Mouse (Mus musculus): Measurements from ENCODE around the gene Cbx4. TPM values are rescaled to one million over a fixed set of nuclear protein-coding genes. Genes with fewer than 3 reads are reported as not detected.

Cbx4 gene
- polyA plus RNA-seq, 1 experiment from 2014 or later, result 5.1 TPM

- Histone ChIP-seq H3K27me3 (replicated peaks; ENCODE audit: control insufficient read depth, insufficient read depth, low read length) (peaks cover 100% of the 10 kb centered on the region), H3K4me3 (ENCODE audit: low read depth, low read length) (peak overlapping the region; percentile 55), H3K4me2 (peak overlapping the region; percentile 82), H3K27ac (ENCODE audit: low read depth, low read length) (no peak overlapping the region), H3K36me3 (ENCODE audit: control insufficient read depth, insufficient read depth, low read length) (no peaks in the 10 kb centered on the region), H3K9ac (ENCODE audit: low read depth, low read length) (peak overlapping the region; percentile 74), H3K9me3 (ENCODE audit: control insufficient read depth, low read length) (no peaks in the 10 kb centered on the region), H3K4me1 (replicated peaks; ENCODE audit: control insufficient read depth, insufficient read depth, low read length) (peaks cover 12% of the 10 kb centered on the region)
- DNase-seq (ENCODE audit: low spot score), result peak; percentile 77
- ATAC-seq (replicated peaks; ENCODE audit: low FRiP score), result no peak; the same call in 1 of the 2 replicates
- WGBS, result under 1% methylated on average over 61 of the region's 65 CpGs
These were observed 29.5 kb downstream of the Cbx4 start for GRCm38 (mm10) chr11:119056301-119057211.

- DNase-seq (ENCODE audit: low spot score) (no peak), ATAC-seq (replicated peaks; ENCODE audit: low FRiP score) (no peak)
- WGBS, result 2% methylated on average over 32 of the region's 32 CpGs
- H3K4me3 ChIP-seq (ENCODE audit: low read depth, low read length), result peak overlapping the region; percentile 55
- peaks cover 12% of the 10 kb centered on the region for H3K4me1 ChIP-seq (replicated peaks; ENCODE audit: control insufficient read depth, insufficient read depth, low read length)
- H3K27ac ChIP-seq (ENCODE audit: low read depth, low read length), result no peak overlapping the region
- H3K27me3 ChIP-seq (replicated peaks; ENCODE audit: control insufficient read depth, insufficient read depth, low read length), result peaks cover 100% of the 10 kb centered on the region
- H3K9me3 ChIP-seq (ENCODE audit: control insufficient read depth, low read length), result no peaks in the 10 kb centered on the region
- no peaks in the 10 kb centered on the region for H3K36me3 ChIP-seq (ENCODE audit: control insufficient read depth, insufficient read depth, low read length)
- H3K9ac ChIP-seq (ENCODE audit: low read depth, low read length), result no peak overlapping the region
- peak overlapping the region; percentile 82 for H3K4me2 ChIP-seq
These were observed 30.4 kb downstream of the Cbx4 start for GRCm38 (mm10) chr11:119055571-119056131.

GRCm38 (mm10) chr11:119054351-119055345 lies 31.4 kb downstream of the Cbx4 start:
- DNase-seq (ENCODE audit: low spot score) (peak; percentile 56), ATAC-seq (replicated peaks; ENCODE audit: low FRiP score) (no peak)
- H3K9ac ChIP-seq (ENCODE audit: low read depth, low read length), result no peak overlapping the region
- H3K4me1 ChIP-seq (replicated peaks; ENCODE audit: control insufficient read depth, insufficient read depth, low read length), result peaks cover 12% of the 10 kb centered on the region
- H3K36me3 ChIP-seq (ENCODE audit: control insufficient read depth, insufficient read depth, low read length), result no peaks in the 10 kb centered on the region
- H3K27ac ChIP-seq (ENCODE audit: low read depth, low read length), result no peak overlapping the region
- peaks cover 100% of the 10 kb centered on the region for H3K27me3 ChIP-seq (replicated peaks; ENCODE audit: control insufficient read depth, insufficient read depth, low read length)
- H3K4me2 ChIP-seq, result peak overlapping the region; percentile 63
- no peak overlapping the region for H3K4me3 ChIP-seq (ENCODE audit: low read depth, low read length)
- no peaks in the 10 kb centered on the region for H3K9me3 ChIP-seq (ENCODE audit: control insufficient read depth, low read length)
- WGBS, result 3% methylated on average over 47 of the region's 47 CpGs

- 4% methylated on average over 34 of the region's 35 CpGs for WGBS
- Histone ChIP-seq H3K4me2 (peak overlapping the region; percentile 63), H3K4me3 (ENCODE audit: low read depth, low read length) (peak overlapping the region; percentile 22; the same call in 1 of the 2 replicates), H3K36me3 (ENCODE audit: control insufficient read depth, insufficient read depth, low read length) (no peaks in the 10 kb centered on the region), H3K9ac (ENCODE audit: low read depth, low read length) (no peak overlapping the region), H3K27me3 (replicated peaks; ENCODE audit: control insufficient read depth, insufficient read depth, low read length) (peaks cover 100% of the 10 kb centered on the region), H3K27ac (ENCODE audit: low read depth, low read length) (no peak overlapping the region), H3K4me1 (replicated peaks; ENCODE audit: control insufficient read depth, insufficient read depth, low read length) (peaks cover 12% of the 10 kb centered on the region), H3K9me3 (ENCODE audit: control insufficient read depth, low read length) (no peaks in the 10 kb centered on the region)
- DNase-seq (ENCODE audit: low spot score) (peak; percentile 47), ATAC-seq (replicated peaks; ENCODE audit: low FRiP score) (no peak)
These were observed 32.2 kb downstream of the Cbx4 start for GRCm38 (mm10) chr11:119053738-119054350.

GRCm38 (mm10) chr11:119053257-119053670 lies 32.8 kb downstream of the Cbx4 start:
- Histone ChIP-seq H3K27me3 (replicated peaks; ENCODE audit: control insufficient read depth, insufficient read depth, low read length) (peaks cover 100% of the 10 kb centered on the region), H3K9me3 (ENCODE audit: control insufficient read depth, low read length) (no peaks in the 10 kb centered on the region), H3K27ac (ENCODE audit: low read depth, low read length) (no peak overlapping the region), H3K9ac (ENCODE audit: low read depth, low read length) (no peak overlapping the region), H3K36me3 (ENCODE audit: control insufficient read depth, insufficient read depth, low read length) (no peaks in the 10 kb centered on the region), H3K4me2 (peak overlapping the region; percentile 63), H3K4me3 (ENCODE audit: low read depth, low read length) (peak overlapping the region; percentile 22; the same call in 1 of the 2 replicates), H3K4me1 (replicated peaks; ENCODE audit: control insufficient read depth, insufficient read depth, low read length) (peaks cover 10% of the 10 kb centered on the region)
- DNase-seq (ENCODE audit: low spot score) (peak; percentile 76), ATAC-seq (replicated peaks; ENCODE audit: low FRiP score) (peak; percentile 83)
- under 1% methylated on average over 42 of the region's 42 CpGs for WGBS

GRCm38 (mm10) chr11:119052661-119053256 lies 33.3 kb downstream of the Cbx4 start:
- H3K4me2 ChIP-seq, result peak overlapping the region; percentile 63
- ATAC-seq (replicated peaks; ENCODE audit: low FRiP score) (peak; percentile 38; the same call in 1 of the 2 replicates), DNase-seq (ENCODE audit: low spot score) (peak; percentile 52)
- no peak overlapping the region for H3K9ac ChIP-seq (ENCODE audit: low read depth, low read length)
- WGBS, result 6% methylated on average over 13 of the region's 13 CpGs
- H3K9me3 ChIP-seq (ENCODE audit: control insufficient read depth, low read length), result no peaks in the 10 kb centered on the region
- H3K36me3 ChIP-seq (ENCODE audit: control insufficient read depth, insufficient read depth, low read length), result no peaks in the 10 kb centered on the region
- peak overlapping the region; percentile 13; the same call in 1 of the 2 replicates for H3K4me3 ChIP-seq (ENCODE audit: low read depth, low read length)
- peaks cover 10% of the 10 kb centered on the region for H3K4me1 ChIP-seq (replicated peaks; ENCODE audit: control insufficient read depth, insufficient read depth, low read length)
- H3K27me3 ChIP-seq (replicated peaks; ENCODE audit: control insufficient read depth, insufficient read depth, low read length), result peaks cover 100% of the 10 kb centered on the region
- H3K27ac ChIP-seq (ENCODE audit: low read depth, low read length), result no peak overlapping the region

GRCm38 (mm10) chr11:119051927-119052660 lies 33.9 kb downstream of the Cbx4 start:
- no peak overlapping the region for H3K27ac ChIP-seq (ENCODE audit: low read depth, low read length)
- no peak overlapping the region for H3K4me2 ChIP-seq
- peaks cover 11% of the 10 kb centered on the region for H3K4me1 ChIP-seq (replicated peaks; ENCODE audit: control insufficient read depth, insufficient read depth, low read length)
- H3K4me3 ChIP-seq (ENCODE audit: low read depth, low read length), result no peak overlapping the region
- no peaks in the 10 kb centered on the region for H3K36me3 ChIP-seq (ENCODE audit: control insufficient read depth, insufficient read depth, low read length)
- 8% methylated on average over 15 of the region's 15 CpGs for WGBS
- DNase-seq (ENCODE audit: low spot score), result peak; percentile 47
- peaks cover 100% of the 10 kb centered on the region for H3K27me3 ChIP-seq (replicated peaks; ENCODE audit: control insufficient read depth, insufficient read depth, low read length)
- no peak for ATAC-seq (replicated peaks; ENCODE audit: low FRiP score)
- H3K9ac ChIP-seq (ENCODE audit: low read depth, low read length), result no peak overlapping the region
- no peaks in the 10 kb centered on the region for H3K9me3 ChIP-seq (ENCODE audit: control insufficient read depth, low read length)
